Mouse (Mus musculus) layer of hippocampus, adult 8-10 months (tissue): ENCODE measurements around the gene Pnmal2. TPM values are rescaled to one million over a fixed set of nuclear protein-coding genes. Genes with fewer than 3 reads are reported as not detected.
A peak's percentile ranks its signal among the peaks of the same experiment; 100 is the strongest.

Source experiments
- DNase-seq, 2 experiments: peaks; one replicate each; pipeline ENCODE4 v3.0.0; 2022; ENCODE audit warnings: low spot score in 2 of 2
- total RNA-seq, 4 experiments: library from RNA; stranded (reverse); gene quantifications; 2 replicates each; pipeline ENCODE4 v1.2.4; 2022

Gene Pnmal2
- total RNA-seq, 4 experiments from 2014 or later: 311 to 360 (median 338) TPM

DNA sequence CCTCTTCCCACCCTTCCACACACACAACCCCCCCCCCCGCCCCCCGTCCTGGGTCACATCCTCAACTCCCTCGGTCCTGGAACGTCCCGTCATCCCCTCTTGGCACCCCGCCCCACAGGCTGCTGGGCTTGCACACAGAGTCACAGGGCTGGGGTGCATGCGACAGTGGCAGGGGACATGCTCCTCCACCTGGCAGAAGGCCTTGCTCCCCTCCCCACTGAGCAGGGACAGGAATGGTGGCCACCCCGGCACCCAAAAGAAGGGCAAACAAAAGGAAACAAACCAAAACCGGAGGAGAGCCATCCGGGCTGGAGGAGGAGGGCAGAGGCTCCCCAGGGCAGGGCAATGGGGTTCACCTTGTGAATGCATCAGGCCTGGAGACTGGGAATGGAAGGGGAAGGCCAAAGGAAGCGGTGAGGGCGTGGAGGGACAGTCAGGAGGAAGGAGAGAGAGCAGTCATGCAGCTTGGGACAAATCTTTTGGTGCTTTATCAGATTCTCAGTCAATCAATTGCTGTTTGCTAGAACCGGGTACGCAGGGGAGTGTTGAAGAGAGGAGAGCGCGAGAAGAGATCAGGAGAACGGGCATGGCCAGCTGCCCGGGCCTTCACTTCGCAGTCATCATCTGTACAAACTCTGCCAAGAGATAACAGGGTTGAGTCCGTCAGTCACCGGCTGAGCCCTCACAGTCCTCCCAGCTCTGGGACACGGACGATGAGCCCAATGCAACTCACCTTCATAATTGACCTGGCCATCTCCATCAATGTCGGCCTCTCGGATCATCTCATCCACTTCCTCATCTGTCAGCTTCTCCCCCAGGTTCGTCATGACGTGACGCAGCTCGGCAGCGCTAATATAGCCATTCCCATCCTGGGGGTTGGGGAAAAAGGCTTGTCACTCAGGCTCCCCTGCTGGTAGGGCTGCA lies 27.9 kb upstream of the Pnmal2 start:
- DNase-seq: no peak

DNA sequence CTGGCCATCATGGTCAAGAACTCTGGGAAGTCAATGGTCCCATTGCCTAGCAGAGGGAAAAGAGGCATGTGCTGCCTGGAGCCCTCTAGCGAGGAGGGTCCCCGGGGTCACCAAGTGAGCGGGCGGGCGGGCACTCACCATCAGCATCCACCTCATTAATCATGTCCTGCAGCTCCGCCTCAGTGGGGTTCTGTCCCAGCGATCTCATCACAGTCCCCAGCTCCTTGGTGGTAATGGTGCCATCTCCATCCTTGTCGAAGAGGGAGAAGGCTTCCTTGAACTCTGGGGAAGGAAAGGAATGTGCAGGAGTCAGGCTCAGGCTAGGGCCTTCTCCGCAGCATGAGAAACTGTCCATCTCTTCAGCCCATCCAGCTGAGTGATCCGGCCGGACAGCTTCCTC lies 27.0 kb upstream of the Pnmal2 start:
- no peak for DNase-seq

DNA sequence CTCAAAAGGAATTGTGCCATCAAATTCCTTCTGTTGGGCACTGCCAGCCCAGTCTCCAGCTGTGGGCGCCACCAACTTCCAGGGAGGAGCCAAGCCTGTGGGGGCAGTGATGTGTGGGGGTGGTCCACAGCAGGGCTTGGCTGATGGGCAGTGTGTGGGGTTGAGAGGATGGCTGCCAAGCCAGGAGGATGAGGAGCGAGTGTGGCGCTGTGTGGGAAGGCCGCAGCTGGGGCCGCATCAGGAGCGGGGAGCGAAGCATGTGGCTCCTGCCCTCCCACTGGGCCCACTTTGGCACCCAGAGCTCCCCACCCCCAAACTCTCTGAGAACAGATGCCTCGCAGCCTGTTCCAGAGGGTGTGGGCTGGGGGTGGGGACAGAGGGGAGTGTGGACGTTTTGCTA lies 26.5 kb upstream of the Pnmal2 start:
- peak in 1 of 2 experiments; percentile 72 for DNase-seq

DNA sequence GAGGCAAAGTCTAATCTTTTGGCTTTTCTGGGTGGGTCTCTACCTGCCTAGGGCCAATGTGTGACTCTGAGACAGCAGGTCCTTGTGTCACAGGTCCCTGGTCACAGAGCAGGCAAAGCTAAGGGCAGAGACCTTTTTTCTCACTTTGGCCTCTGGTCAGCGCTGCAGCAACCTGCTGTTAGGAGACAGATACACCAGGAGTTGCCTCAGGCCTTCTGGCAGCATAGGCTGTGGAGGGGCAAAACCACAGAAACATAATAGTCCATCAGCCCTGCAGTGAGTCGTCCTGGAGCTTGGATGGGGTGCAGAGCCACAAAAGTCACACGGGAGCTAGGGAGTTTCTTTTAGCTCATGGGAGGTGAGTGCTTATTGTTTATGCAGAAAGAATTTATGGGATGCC lies 25.8 kb upstream of the Pnmal2 start:
- no peak for DNase-seq

DNA sequence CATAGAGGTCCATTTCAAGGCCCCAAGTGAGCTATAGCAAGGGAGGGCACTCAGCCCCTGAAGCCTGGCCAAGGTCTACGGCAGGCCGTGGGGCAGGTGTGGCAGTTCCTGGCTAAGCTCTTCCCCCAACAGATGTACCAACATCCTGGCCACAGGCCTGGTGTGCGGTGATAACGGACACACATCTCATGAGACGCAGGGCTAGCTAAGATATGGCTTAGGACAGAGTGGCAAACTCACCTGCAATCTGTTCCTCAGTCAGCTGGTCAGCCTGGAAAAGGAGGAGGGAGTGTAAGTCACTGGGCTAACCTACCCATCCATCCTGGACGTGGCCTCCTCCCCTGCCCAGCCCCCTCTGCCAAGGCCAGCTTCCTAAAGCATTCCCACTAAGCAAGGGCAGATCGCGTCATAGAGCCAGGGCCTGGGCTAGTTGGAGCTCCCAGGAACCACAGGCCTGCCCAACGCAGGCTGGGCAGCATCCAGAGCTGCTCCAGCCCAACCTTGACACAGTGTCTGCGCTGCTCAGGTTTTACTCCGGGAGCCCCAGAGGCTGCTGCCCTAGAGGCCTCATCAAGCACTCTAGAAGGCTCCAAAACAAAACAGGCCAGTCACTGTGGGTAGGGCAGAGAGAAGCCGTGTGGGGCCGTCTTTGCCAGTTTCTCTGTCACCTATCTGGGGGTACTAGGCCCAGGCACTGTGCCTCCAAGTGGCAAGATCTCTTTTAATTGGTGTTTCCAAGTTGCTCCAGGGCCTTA lies 24.9 kb upstream of the Pnmal2 start:
- DNase-seq: no peak

DNA sequence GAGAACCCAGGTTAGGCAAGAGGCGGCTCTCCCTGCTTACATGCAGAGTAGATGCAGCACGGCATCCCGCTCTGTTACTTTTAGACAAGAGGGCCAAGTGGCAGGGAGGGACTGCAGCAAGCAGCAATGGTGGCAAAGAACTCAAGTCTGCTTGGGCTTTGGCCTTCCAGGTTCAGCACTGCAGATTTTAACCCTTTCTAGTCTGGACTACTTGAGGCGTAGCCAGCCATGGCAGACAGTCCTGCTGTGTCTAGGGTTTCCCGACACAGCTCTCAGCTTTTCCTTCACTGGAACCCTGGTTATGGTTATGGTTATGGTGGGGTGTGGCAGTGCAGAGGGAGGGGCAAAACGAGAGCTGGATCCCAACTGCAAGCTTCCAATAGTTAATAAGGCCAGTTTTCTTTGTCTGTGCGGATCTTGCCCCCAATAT lies 24.3 kb upstream of the Pnmal2 start:
- DNase-seq: no peak

DNA sequence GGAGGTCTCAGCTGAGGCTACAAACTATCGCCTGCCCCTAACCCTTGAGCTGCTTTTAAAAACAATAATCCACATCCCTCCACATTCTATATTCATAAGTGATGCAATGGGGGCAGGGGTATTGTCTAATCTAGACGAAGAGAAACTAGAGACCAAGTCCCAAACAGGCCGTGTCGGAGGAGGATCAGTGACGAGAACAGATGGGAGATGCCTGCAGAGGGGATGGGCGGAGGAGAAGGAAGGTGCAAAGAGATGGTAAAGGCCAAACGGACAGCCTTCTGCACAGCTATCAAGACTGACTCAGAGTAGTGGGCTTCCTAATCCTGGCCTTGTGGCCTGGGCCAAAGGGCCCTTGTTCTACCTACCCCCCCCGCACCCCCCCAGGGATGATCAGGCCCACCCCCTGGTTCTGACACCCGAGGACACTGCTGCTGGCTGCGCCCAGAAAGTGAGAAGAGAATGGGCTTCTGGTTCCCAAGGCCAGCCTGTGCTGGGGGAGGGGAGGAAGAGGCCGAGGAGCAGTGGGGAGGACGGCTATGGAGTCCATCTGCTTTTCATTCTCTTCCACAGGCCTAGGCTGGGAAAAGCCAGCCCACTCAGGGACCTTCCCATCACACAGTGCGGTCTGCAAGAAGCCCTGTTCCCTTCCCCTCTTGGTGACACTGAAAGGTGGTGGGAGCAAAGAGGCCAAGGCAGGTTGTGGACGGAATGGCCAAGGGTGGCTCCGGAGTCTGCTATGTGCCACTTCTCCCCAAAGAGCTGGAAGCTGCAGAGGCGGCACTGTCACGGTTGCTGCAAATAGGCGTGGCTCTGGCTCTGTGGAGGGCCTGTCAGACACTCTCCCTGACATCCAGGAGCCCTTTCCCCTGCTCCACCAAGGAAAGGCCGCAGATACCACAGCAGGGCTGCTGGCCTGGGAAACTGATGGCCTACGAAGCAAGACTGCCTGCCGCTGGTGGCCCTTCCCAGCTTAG lies 23.4 kb upstream of the Pnmal2 start:
- no peak for DNase-seq

DNA sequence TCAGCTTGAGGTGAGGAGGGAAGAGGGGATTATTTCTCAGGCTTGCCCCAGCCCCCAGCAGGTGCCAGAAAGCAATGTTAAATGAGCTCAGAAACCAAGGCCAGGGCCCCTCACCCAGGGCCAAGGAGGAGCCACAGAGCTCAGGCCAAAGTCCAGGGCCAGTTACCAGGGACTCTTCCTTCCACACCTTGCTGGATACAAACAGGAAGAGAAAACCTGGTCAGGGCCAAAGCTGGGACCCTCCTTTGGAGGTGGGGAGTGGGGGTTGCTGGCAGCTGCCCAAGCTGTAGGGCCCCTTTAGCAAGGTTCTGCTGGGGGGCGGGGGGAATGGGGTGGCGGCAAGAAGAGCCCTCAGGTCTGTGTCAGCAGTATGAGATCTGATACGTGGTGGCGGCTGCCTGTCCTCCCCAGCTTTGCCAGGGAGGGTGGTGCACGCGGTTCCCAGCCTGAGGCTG lies 22.6 kb upstream of the Pnmal2 start:
- no peak for DNase-seq

DNA sequence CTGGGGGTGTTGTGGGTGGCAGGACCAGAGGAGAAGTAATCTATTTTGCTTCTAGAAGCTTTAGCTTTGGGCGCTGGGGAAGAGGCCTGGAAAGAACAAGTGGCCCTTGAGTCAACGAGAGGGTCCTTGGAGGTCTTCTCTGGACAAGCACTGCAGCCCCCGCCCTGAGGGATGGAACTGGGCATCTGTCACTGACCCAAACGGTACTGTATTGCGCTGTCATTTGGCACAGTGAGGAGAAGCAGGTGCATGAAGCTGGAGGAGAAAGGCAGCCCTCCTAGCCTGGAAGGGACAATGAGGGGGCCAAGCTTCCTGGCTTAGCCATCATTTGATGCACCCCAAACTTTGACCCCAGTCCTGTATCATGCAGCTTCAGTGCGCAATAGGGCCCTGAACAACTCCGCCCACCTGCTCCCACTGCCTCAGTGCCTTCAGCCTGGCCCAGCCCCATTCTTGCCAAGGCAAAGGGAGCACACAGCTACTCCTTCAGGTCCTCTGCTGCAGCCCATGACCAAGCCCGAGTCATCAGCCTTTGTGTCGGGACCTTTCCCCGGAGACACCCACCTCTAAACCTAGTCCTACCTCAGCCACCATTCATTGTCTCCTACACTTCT lies 22.0 kb upstream of the Pnmal2 start:
- peak in 1 of 2 experiments; percentile 67 for DNase-seq

DNA sequence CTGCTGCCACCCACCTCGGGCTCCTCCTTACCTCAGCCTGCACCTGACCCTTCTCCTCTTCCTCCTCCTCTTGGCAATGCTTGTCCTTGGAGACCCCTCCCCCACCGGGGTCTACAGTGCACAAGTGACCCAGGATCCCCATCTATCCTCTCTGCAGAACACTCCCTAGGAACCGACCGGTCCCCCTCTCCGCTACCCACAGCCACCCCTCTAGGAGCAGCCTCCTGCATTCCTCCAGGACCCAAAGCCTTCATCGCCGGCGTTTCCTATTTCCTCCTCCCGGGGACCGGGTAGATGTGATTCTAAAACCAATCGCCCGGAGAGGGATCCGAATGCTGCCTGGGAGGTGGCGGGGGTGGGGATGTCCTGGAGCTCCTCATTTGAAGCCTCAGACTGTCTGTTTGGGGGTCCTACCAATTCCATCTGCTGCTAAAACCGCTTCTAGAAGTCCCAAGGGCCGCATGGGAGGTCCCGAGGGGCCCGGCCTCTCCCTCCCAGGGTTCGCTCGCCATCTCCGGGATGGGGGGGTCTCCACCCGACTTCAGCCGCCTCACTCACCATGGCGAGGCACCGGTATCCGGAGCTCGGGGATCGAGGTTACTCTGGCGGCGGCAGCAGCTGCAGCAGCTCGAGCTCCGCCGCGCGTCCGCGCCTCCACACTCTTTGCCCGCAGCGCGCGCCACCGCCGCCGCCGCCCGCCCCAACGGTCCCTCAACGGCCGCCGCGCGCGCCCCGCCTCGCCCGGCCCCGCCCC lies 21.0 kb upstream of the Pnmal2 start:
- DNase-seq: peak in 1 of 2 experiments; percentile 60

DNA sequence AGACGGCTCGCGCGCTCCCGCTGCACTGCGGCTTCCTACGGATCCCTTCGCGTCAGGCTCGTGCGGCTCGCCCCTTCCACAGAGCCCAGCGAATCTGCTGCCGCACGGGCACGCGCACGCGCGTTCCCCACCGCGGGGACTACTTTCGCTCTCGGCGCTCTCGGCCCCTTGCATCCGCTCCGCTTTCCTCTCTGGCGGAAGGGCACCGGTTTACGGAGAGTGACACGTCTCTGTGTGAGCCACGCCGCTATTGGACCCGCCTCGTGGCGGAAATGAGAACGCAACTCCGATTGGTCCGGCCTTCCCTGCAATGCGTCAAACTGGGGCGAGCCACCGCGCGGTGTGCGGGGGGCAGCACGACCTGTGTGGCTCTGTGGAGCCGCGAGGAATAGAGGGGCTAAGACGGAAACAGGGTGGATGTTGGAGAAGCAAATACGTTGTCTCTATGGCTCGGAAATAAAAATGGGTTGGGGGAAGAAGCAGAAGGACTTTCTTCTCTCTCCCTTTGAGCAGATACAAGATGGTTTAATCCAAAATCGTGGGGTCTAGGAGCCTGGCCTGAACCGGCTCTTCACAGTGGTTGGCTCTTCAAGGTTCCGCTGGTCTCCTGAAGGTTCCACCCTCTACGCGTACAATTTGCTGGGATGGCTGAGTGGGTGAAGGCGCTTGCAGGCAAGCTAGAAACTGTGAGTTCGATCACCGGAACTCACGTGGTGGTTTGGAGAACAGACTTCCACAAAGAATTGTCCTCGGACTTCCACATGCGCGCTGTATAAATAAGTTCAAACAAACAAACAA lies 20.2 kb upstream of the Pnmal2 start, which contains the start of gene Calm3:
TSS of gene Calm3 (minus strand) at position 78 of the 798 bp plus-strand sequence.
- peak; percentile 98 to 100 for DNase-seq

DNA sequence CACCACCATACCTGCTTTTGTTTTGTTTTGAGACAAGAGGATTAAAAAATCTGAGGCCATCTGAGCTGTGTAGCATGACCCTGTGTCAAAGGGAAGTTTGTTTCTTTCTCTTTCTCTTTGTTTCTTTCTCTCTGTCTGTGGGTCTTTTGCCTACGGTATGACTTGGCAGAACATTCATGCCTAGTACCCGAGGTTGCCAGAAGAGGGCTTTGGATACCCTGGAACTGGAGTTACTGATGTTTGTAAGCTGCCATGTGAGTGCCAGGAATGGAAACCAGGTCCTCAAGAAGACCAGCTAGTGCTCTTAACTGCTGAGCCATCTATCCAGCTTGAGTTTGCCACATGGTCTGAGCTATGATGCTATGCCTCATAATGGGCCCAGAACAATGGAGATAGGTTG lies 16.1 kb upstream of the Pnmal2 start:
- DNase-seq: no peak

DNA sequence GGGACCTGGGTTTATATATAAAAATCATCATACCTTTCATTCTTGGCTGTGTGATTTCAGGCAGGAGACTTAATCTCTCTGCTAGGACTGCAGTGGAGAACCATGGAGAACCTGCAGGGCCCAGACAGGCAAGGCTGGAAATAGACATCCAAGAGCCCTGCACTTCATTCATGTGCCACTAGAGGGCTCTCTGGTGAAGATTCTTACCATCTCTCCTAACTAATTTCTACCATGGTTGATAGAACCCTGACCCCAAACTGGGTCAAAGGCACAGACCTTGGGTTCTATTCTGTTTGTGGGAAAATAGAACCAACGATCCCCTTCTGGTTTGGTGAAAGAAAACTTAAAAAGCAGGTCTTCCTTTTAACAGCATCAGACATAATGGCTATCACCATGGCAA lies 13.6 kb upstream of the Pnmal2 start:
- DNase-seq: peak; percentile 63 to 85

DNA sequence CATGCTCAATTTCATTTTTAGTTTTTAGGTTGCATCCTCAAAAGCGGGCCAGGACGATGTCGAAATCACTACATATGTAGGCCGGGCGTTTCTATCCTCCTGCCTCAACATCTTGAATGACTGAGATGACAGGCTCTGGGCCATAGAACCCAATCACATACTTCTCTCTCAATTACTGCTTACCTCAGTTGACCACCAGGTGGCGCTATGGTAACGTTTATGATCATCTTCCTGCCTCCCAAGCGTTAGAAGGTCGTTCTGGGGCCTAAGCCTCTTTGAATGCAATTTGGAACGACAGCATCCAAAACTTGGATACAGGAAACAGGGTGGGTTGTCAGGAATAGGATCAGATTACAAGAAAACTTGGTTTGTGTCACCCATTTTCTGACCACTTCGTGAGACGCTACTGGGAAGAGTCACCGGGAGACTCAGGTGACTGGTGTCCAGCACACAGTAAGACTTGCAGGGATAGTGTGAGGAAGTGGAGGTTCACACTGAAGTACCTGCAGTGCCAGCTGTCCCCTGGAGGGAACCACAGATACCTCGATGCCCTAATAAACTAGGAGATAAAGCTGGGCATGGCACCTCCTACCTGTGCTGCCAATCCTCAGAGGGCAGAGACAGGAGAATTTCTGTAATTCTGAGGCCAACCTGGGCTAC lies 12.4 kb upstream of the Pnmal2 start:
- DNase-seq: peak; percentile 87 to 95

DNA sequence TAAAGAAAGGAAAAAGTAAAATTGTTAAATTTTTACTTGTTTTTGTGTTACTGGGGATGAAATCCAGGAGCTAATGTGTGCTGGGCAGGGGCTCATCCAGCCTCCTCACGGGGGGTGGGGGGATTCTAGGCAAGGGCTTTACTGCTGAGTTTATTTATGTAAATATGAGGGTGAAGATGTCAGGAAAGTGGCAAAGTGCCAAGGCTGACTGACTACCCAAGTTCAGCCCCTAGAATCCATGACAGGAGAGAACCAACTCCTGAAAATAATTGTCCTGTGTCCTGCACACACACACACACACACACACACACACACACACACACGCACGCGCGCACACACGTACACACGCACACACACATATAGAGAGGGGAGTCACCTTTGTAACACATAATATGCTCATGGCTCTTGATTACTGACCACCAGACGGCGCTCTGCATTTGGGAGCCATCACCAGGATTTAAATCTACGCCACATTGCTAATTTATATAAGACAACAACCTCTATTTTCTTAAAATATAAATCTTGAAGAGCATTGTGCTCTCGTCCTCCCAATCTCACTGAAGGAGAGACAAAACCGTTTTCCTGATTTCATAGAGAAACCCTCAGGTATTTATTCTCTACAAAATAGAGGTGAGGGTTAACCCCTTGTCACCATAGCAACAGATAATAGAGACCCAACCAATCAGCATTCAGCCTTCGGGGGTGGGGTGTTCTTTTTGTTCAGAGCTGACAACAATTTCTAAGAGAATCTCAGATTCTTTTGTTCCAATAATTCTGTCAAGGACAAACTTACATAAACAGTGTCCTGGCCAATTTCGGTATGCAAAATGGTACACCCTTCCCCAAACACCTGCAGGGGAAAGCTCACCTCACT lies 11.5 kb upstream of the Pnmal2 start:
- DNase-seq: peak; percentile 52 to 77

DNA sequence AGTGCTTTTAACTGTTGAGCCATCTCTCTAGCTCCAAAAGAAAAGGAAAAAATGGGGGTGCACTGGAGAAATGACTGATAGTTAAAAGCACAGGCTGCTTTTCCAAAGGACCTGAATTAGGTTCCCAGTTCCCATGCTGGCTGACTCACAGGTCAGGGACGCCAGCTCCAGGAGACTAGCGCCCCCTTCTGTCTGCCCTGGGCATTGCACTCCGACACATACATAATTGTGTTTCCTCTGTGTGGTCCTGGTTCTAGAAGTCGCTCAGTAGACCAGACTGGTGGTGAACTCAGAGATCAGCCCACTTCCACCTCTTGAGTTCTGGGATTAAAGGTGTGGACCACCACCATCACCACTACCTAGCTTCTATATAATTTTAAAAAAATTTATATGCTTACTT lies 7.2 kb upstream of the Pnmal2 start:
- DNase-seq: no peak

DNA sequence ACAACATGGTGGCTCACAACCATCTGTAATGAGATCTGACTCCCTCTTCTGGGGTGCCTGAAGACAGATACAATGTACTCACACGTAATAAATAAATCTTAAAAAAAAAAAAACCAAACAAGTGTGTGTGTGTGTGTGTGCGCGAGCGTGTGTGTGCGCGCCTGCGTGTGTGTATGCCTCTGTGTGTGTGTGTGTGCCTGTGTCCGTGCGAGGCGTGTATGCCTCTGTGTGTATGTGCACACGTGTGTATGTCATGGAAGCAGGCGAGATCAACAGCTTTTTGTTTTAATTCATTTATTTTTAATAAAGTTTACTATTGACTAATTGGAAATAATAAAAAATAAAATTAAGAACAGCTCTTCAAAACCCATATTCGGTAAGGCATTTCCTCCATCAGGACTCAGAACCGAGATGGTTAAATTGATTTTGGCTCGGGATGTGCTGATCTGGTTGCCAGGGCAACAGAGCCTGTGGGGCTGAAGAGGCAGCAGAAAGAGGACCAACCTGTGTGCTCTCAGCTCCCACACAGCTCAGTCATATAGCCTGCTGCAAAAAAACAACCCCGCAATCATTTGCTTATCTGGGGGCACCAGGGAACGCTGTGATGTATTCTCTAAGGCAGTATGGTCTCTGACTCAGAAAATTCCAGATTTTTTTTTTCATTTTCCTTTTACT lies 6.2 kb upstream of the Pnmal2 start:
- peak; percentile 75 to 83 for DNase-seq
